Mouse (Mus musculus) lung, adult 2 months (tissue): ENCODE measurements around the gene Rbm15b. TPM values are rescaled to one million over a fixed set of nuclear protein-coding genes. Genes with fewer than 3 reads are reported as not detected.

Experiments
- DNase-seq: peaks from one replicate; pipeline ENCODE4 v3.0.0; 2022
- H3K4me1 ChIP-seq: fragments of 200-500 bp; 2 replicates; pipeline ENCODE4 v1.6.1; 2011; ENCODE audit warnings: low read length; ENCODE audit not compliant: control insufficient read depth, insufficient read depth
- H3K4me3 ChIP-seq: fragments of 200-500 bp; replicated peaks from 2 replicates; pipeline ENCODE3; 2011; ENCODE audit warnings: low read depth, mild to moderate bottlenecking, control low read depth, low read length; ENCODE audit errors: extremely low read depth
- CTCF ChIP-seq: fragments of 200-500 bp; IDR thresholded peaks from 2 replicates; pipeline ENCODE4 v1.5.1; 2011; ENCODE audit warnings: mild to moderate bottlenecking, low read length, control low read depth; ENCODE audit not compliant: insufficient read depth
- POLR2A ChIP-seq: fragments of 200-500 bp; IDR thresholded peaks from 2 replicates; pipeline ENCODE4 v1.6.1; 2011; ENCODE audit warnings: low read depth, mild to moderate bottlenecking, control low read depth, low read length, borderline replicate concordance; ENCODE audit errors: extremely low read depth
- WGBS: fragments of 180-500 bp; shearing (Covaris S2); methylation state at CpG from one replicate; pipeline ENCODE4 v1.1.7; 2018; 5-methylcytosine and 5-hydroxymethylcytosine counted together
- polyA plus RNA-seq: library from polyadenylated mRNA; depleted of rRNA; stranded (reverse); fragments of >200 nt; gene quantifications from 2 replicates; pipeline ENCODE4 v1.2.3, GENCODE M21; 2012; rRNA removed

Gene Rbm15b
- polyA plus RNA-seq, 1 experiment = 13.6 TPM

- no peak for DNase-seq
- TF ChIP-seq POLR2A = no peak
- TF ChIP-seq CTCF = no peak
- H3K4me3 ChIP-seq = no peak overlapping the region
- H3K4me1 ChIP-seq = no peaks in the 10 kb centered on the region
- 93% methylated on average over 6 of the region's 6 CpGs for WGBS
Observed at GRCm38 (mm10) chr9:106842800-106843199, 44.4 kb downstream of the Rbm15b start.

- 100% methylated on average over 1 of the region's 1 CpGs for WGBS
- H3K4me1 ChIP-seq = no peaks in the 10 kb centered on the region
- TF ChIP-seq CTCF (no peak), POLR2A (no peak)
Observed at GRCm38 (mm10) chr9:106840569-106840968, 46.7 kb downstream of the Rbm15b start.

More at GRCm38 (mm10) chr9:106840569-106840968, 46.7 kb downstream of the Rbm15b start:
- DNase-seq = no peak
- no peak overlapping the region for H3K4me3 ChIP-seq

Other genes with a start within 250 kb of the Rbm15b start
- not detected in 2 replicates for gene Grm2, start 231.3 kb downstream of the Rbm15b start, polyA plus RNA-seq
- 103 and 108 TPM in 2 replicates for gene Tex264, start 201.5 kb downstream of the Rbm15b start, polyA plus RNA-seq
- gene Rad54l2, start 98.2 kb downstream of the Rbm15b start, polyA plus RNA-seq = 24.5 and 29.0 TPM in 2 replicates
- 9.3 and 13.5 TPM in 2 replicates for gene Dcaf1, start 65.6 kb downstream of the Rbm15b start, polyA plus RNA-seq
- gene Manf, start 4.6 kb upstream of the Rbm15b start, polyA plus RNA-seq = 13.8 and 15.2 TPM in 2 replicates